Mouse (Mus musculus): ENCODE measurements at regions not wholly inside any gene's neighbourhood (a gene's known extent, or its start where the extent isn't known, plus 50 kb on each side); places are given as distances from the start of the nearest gene placed in this dataset.

DNA sequence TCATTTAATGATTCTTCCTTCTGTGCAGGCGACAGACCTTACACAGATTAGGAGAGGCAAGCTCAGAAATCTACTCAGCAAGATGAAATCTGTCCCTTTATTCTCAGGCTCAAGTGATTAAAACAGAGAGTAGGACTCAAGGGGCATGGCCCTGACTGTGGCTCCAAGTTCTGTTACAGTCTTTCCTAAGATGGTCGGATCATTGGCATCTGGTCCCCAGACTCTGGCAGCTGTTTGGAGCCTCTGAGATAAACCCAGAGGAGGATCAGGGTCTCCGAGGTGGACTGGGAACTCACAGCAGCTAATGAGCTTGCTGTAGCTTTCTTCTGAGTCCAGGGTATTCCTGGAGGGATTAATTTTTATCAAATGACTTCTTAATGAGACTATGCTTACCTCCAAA, 51.7 kb upstream of the Hs3st2 start:
- no peaks in the 10 kb centered on the region for H3K27me3 ChIP-seq (ENCODE audit: control insufficient read depth in 1 of 2, insufficient read depth in 2 of 2, low read length in 2 of 2)
- H3K27ac ChIP-seq (ENCODE audit: control insufficient read depth, low read depth, low read length), result no peak overlapping the region
- TF ChIP-seq MAX (IDR thresholded peaks at IDR 0.05; ENCODE audit: low read length) (no peak), MXI1 (IDR thresholded peaks at IDR 0.05; ENCODE audit: low read depth, low read length) (no peak), TAL1 (IDR thresholded peaks at IDR 0.05; ENCODE audit: low read length) (no peak), MYC (IDR thresholded peaks at IDR 0.05; ENCODE audit: low read depth, low read length) (no peak), RCOR1 (IDR thresholded peaks at IDR 0.05; ENCODE audit: low read depth, low read length) (no peak), ELF1 (IDR thresholded peaks at IDR 0.05; ENCODE audit: low read depth, low read length) (no peak)
- H3K36me3 ChIP-seq (ENCODE audit: control insufficient read depth in 1 of 2, insufficient read depth in 2 of 2, low read length in 2 of 2), result no peaks in the 10 kb centered on the region
- H3K9me3 ChIP-seq (replicated peaks; ENCODE audit: insufficient read depth, low read length), result no peaks in the 10 kb centered on the region
- no peaks in the 10 kb centered on the region for H3K4me1 ChIP-seq (ENCODE audit: control insufficient read depth in 1 of 2, insufficient read depth in 2 of 2, low read length in 2 of 2)
- H3K4me3 ChIP-seq (ENCODE audit: control insufficient read depth in 1 of 2, insufficient read depth in 1 of 2, low read depth in 2 of 2, low read length in 2 of 2), result no peak overlapping the region
- no peak for DNase-seq (ENCODE audit: low read depth, low spot score)
- no peak overlapping the region for H3K9ac ChIP-seq (ENCODE audit: control insufficient read depth, low read depth, low read length, poor library complexity, severe bottlenecking)
- H3K79me2 ChIP-seq (ENCODE audit: control insufficient read depth, insufficient read depth, low read length, poor library complexity), result no peaks in the 10 kb centered on the region
